Mouse (Mus musculus) ES-E14 (cell line): ENCODE measurements around the gene Chrnb1.

Source experiments
- CHD2 ChIP-seq: IDR thresholded peaks from 2 replicates; pipeline ENCODE4 v1.6.1; 2014; ENCODE audit warnings: mild to moderate bottlenecking, low read depth, low read length, inconsistent platforms
- MAFK ChIP-seq: IDR thresholded peaks from 2 replicates; pipeline ENCODE4 v1.6.1; 2014; ENCODE audit warnings: mild to moderate bottlenecking, low read depth, low read length, inconsistent platforms; ENCODE audit not compliant: insufficient read depth

DNA sequence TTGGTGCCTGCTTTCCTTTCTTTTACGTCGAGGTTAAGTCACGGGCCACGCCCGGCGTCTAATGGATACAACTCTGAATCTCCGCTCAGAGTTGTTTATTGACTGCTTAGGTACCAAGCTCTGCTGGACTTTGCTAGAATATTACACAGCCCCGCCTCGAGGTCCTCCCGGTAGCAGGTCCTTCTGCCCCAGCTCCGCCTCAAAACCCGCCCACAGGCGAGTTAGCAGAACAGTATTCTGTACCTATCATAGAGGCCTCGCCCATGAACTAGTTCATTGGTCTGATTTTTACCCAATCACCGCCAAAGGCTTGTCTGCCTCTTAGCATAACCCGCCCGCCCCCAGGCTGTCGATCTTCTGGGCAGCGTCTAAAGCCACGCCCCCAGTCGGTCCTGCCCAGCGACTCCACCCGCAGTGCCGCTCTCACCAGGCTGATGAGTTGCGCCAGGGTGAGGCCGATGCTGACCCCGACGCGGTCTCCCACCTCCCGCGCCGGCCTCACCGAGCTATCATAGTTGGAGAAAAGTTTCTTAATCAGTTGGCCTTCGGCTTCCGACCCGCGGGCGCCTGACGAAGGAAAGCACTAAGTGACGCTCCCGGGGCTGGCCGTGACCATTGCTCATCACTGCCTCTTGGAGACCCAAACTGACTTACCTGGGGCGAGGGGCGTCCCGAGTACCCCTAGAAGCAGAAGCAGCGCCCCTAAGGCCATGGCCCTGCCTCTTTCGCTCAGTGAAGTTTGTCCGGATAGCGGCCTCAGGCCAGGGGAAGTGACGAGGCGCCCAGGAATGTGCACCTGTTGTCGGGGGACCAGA lies at the start of gene Chrnb1:
- TF ChIP-seq MAFK (no peak), CHD2 (no peak)
